Mouse (Mus musculus) left cerebral cortex, adult 18-20 months (tissue): ENCODE measurements around the gene Eif4e3. TPM values are rescaled to one million over a fixed set of nuclear protein-coding genes. Genes with fewer than 3 reads are reported as not detected.

Source experiments
- DNase-seq, 2 experiments: peaks; one replicate each; pipeline ENCODE4 v3.0.0; 2021 to 2022; ENCODE audit warnings: low spot score in 2 of 2, mixed read lengths in 1 of 2
- total RNA-seq, 2 experiments: library from RNA; stranded (reverse); gene quantifications; 2 replicates each; pipeline ENCODE4 v1.2.3; 2021

Eif4e3 gene
- total RNA-seq, 2 experiments from 2014 or later = 19.4 to 20.0 TPM

- DNase-seq = peak in 1 of 2 experiments; percentile 17
Observed at GRCm38 (mm10) chr6:99575633-99576032, 90.9 kb downstream of the Eif4e3 start.

Other genes starting within 250 kb of the Eif4e3 start
- gene Foxp1, start 144.1 kb downstream of the Eif4e3 start, total RNA-seq = 100 to 1,000 TPM; 133 to 135 TPM
- gene Gm20696, start within 50 bp of the Eif4e3 start, total RNA-seq = 1 to 10 TPM; 7.2 to 8.7 TPM
- gene Gpr27, start 25.9 kb upstream of the Eif4e3 start, total RNA-seq = 10 to 100 TPM; 39.9 to 47.2 TPM
- gene Prok2, start 59.6 kb upstream of the Eif4e3 start, total RNA-seq = under 1 TPM; 0.26 to 0.61 TPM